Mouse (Mus musculus): ENCODE measurements around the gene Notch2. TPM values are rescaled to one million over a fixed set of nuclear protein-coding genes. Genes with fewer than 3 reads are reported as not detected.

Gene Notch2
- 0.05 and 0.08 TPM in 2 replicates for polyA plus RNA-seq (2012)

DNA sequence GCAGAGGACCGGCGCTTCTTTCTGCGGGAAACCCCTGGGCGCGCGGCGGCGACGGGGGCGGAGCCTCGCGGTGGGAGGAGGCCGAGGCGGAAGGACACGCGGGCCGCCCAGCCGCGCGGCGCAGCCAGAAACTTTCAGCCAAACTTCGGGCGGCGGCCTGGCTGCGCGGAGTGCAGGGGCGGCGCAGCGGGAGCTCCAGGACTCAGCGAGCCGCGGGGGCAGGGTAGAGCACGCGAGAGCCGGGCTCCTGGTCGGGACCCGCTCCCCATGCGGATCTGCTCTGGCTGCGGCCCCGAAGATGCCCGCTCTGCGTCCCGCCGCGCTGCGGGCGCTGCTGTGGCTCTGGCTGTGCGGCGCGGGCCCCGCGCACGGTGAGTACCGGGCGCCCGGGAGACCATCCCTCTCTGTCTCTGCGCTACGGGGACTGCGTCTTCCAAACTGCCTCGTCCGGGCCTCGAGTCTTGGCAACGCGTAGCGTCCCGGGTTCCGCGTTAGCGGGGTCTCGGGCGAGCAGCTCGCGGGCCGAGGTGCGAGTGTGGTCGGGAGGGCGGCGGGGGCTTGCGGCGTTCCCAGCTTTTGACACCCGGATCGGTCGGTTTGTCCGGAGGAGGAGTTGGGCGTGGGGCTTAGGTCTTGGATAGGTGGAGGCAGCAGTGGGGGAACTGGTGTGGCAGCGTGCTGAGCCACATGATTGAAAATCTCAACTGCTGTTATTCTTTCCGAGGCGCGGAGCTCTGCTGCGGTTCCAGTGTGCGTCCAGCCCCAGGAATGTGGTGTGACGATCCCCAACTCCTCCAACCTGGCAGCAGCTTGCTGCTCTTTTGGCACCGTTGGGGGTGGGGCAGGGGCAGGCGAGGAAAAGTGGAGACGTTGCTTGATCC, at the start of gene Notch2:
Gene Notch2, plus strand, starts transcription at position 127 of the 881 bp plus-strand sequence.
- Histone ChIP-seq H3K9me3 (ENCODE audit: control insufficient read depth, low read length) (no peaks in the 10 kb centered on the region), H3K36me3 (ENCODE audit: control insufficient read depth) (no peaks in the 10 kb centered on the region), H3K4me1 (ENCODE audit: control insufficient read depth) (peaks cover 33% of the 10 kb centered on the region), H3K4me3 (replicated peaks) (peak within 1 kb of the TSS; percentile 84), H3K27me3 (ENCODE audit: control insufficient read depth) (peaks cover 3% of the 10 kb centered on the region; the same call in 1 of the 2 replicates)
- TF ChIP-seq TAL1 (IDR thresholded peaks at IDR 0.05; ENCODE audit: low read length) = no peak
- TF ChIP-seq GATA1 (IDR thresholded peaks at IDR 0.05; ENCODE audit: low read length) = no peak

DNA sequence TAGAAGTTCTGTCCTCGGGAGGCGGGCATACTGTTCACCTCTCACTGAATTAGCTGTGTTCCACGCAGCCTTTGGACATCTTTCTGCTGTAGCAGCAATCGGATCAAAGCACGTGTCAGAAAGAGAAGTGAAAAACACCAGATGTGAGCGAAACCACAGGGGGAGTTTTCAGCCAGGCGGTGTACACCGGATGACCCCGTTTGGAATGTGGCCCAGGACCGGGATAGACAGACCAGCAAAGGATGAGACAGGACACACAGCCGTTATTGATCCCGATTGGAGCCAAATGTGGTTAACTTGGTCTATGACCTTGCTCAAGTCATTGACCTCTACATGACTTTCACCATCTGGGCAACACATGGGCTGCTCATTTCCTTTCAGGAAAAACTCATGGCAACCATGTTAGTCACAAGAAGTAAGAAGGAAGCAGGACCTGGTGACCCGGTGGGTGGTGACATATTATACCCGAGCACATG, 48.4 kb upstream of the Notch2 start:
- Histone ChIP-seq H3K27me3 (ENCODE audit: control insufficient read depth) (no peaks in the 10 kb centered on the region), H3K36me3 (ENCODE audit: control insufficient read depth) (no peaks in the 10 kb centered on the region), H3K4me3 (replicated peaks) (no peak overlapping the region), H3K9me3 (ENCODE audit: control insufficient read depth, low read length) (no peaks in the 10 kb centered on the region), H3K4me1 (ENCODE audit: control insufficient read depth) (peaks cover 19% of the 10 kb centered on the region)
- TF ChIP-seq TAL1 (IDR thresholded peaks at IDR 0.05; ENCODE audit: low read length) (no peak), GATA1 (IDR thresholded peaks at IDR 0.05; ENCODE audit: low read length) (no peak)

DNA sequence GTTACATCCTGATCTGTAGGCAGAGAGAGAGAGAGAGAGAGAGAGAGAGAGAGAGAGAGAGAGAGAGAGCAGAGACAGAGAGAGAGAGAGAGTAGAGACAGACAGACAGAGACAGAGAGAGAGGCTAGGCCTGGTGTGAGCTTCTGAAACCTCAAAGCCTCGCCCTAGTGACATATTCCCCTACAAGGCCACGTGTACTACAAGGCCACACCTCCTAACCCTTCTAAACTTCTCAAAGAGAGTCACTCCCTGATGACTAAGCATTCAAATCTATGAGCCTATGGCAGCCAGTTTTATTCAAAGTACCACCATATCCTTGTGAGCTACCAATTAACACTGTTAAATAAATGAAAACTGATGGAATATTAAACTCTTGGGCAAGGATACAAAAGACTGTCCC, 45.7 kb upstream of the Notch2 start:
- no peaks in the 10 kb centered on the region for H3K9me3 ChIP-seq (ENCODE audit: control insufficient read depth, low read length)
- TF ChIP-seq GATA1 (IDR thresholded peaks at IDR 0.05; ENCODE audit: low read length) (no peak), TAL1 (IDR thresholded peaks at IDR 0.05; ENCODE audit: low read length) (no peak)
- H3K27me3 ChIP-seq (ENCODE audit: control insufficient read depth) = peaks cover 5% of the 10 kb centered on the region; the same call in 1 of the 2 replicates
- H3K36me3 ChIP-seq (ENCODE audit: control insufficient read depth) = no peaks in the 10 kb centered on the region
- peaks cover 27% of the 10 kb centered on the region for H3K4me1 ChIP-seq (ENCODE audit: control insufficient read depth)
- no peak overlapping the region for H3K4me3 ChIP-seq (replicated peaks)

GRCm38 (mm10) chr3:97968191-97968590, 45.1 kb upstream of the Notch2 start:
- H3K27me3 ChIP-seq (ENCODE audit: control insufficient read depth) = peaks cover 5% of the 10 kb centered on the region; the same call in 1 of the 2 replicates
- H3K36me3 ChIP-seq (ENCODE audit: control insufficient read depth) = no peaks in the 10 kb centered on the region
- no peak overlapping the region for H3K4me3 ChIP-seq (replicated peaks)
- H3K9me3 ChIP-seq (ENCODE audit: control insufficient read depth, low read length) = no peaks in the 10 kb centered on the region
- no peak for TF ChIP-seq TAL1 (IDR thresholded peaks at IDR 0.05; ENCODE audit: low read length)
- no peak for TF ChIP-seq GATA1 (IDR thresholded peaks at IDR 0.05; ENCODE audit: low read length)
- peaks cover 27% of the 10 kb centered on the region for H3K4me1 ChIP-seq (ENCODE audit: control insufficient read depth)

DNA sequence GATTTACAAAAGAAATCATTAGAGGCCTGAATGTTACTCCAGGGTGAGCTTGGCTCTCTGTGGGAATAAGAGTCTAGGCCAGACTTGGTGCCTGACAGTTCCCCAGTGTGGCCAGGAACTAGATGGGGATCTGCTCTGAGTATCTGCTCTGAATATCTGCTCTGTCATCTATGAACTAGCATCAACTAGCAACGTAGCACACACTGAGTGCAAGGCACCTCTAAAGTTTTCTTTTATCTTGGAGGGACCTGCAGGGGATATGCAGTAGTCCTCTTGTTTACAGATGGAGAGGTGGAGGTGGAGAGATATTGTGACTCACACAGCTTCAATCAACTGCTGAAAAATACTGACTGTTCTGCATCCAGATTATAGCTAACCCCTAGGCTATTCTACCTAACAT, 44.3 kb upstream of the Notch2 start:
- TF ChIP-seq TAL1 (IDR thresholded peaks at IDR 0.05; ENCODE audit: low read length) (no peak), GATA1 (IDR thresholded peaks at IDR 0.05; ENCODE audit: low read length) (no peak)
- no peak overlapping the region for H3K4me3 ChIP-seq (replicated peaks)

GRCm38 (mm10) chr3:97971117-97971516, 42.2 kb upstream of the Notch2 start:
- Histone ChIP-seq H3K4me1 (ENCODE audit: control insufficient read depth) (peaks cover 27% of the 10 kb centered on the region), H3K4me3 (replicated peaks) (no peak overlapping the region), H3K36me3 (ENCODE audit: control insufficient read depth) (no peaks in the 10 kb centered on the region), H3K27me3 (ENCODE audit: control insufficient read depth) (peaks cover 5% of the 10 kb centered on the region; the same call in 1 of the 2 replicates), H3K9me3 (ENCODE audit: control insufficient read depth, low read length) (no peaks in the 10 kb centered on the region)
- TF ChIP-seq TAL1 (IDR thresholded peaks at IDR 0.05; ENCODE audit: low read length) (no peak), GATA1 (IDR thresholded peaks at IDR 0.05; ENCODE audit: low read length) (no peak)

More for the DNA sequence above, 44.3 kb upstream of the Notch2 start:
- Histone ChIP-seq H3K4me1 (ENCODE audit: control insufficient read depth) (peaks cover 27% of the 10 kb centered on the region), H3K27me3 (ENCODE audit: control insufficient read depth) (peaks cover 5% of the 10 kb centered on the region; the same call in 1 of the 2 replicates), H3K9me3 (ENCODE audit: control insufficient read depth, low read length) (no peaks in the 10 kb centered on the region), H3K36me3 (ENCODE audit: control insufficient read depth) (no peaks in the 10 kb centered on the region)

DNA sequence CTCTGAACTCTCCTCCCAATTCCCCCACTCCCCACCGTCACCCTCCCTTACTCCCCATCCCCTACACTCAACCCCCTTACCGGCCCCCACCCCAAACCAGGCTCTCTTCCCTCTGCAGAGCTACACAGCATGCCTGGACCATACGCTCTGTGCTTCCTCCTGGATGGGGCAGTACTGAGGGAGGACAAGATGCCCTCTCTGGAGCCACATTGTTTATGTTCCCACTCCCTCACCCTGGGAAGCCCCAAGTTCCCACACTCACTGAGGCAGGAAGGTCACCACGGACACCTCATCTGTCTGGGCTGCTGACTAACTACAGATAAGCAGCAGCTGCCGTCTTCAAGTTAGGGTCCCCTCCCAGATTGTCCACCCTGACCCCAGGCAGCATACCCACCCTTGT, 41.1 kb upstream of the Notch2 start:
- no peak for TF ChIP-seq TAL1 (IDR thresholded peaks at IDR 0.05; ENCODE audit: low read length)
- TF ChIP-seq GATA1 (IDR thresholded peaks at IDR 0.05; ENCODE audit: low read length) = no peak
- H3K36me3 ChIP-seq (ENCODE audit: control insufficient read depth) = no peaks in the 10 kb centered on the region
- H3K4me3 ChIP-seq (replicated peaks) = no peak overlapping the region
- peaks cover 5% of the 10 kb centered on the region; the same call in 1 of the 2 replicates for H3K27me3 ChIP-seq (ENCODE audit: control insufficient read depth)
- no peaks in the 10 kb centered on the region for H3K9me3 ChIP-seq (ENCODE audit: control insufficient read depth, low read length)
- peaks cover 27% of the 10 kb centered on the region for H3K4me1 ChIP-seq (ENCODE audit: control insufficient read depth)

DNA sequence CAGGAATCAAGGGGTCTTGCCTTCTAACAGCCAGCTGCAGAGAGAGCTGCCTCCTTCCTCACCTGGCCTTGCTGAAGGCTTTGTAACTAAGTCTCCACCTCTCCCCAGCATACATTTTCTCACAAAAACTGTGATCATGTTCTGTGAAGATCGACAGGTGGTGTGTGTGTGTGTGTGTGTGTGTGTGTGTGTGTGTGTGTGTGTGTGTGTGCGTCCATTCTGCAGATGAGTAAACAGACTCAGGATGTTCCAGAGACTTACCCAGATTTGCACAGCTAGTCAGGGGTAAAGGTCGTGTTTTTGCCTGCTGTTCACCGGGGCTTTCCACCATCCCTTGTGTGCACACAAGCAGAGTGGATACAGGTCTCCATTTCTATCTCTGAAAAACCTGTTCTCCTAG, 40.6 kb upstream of the Notch2 start:
- no peaks in the 10 kb centered on the region for H3K9me3 ChIP-seq (ENCODE audit: control insufficient read depth, low read length)
- no peaks in the 10 kb centered on the region for H3K36me3 ChIP-seq (ENCODE audit: control insufficient read depth)
- H3K4me3 ChIP-seq (replicated peaks) = no peak overlapping the region
- no peak for TF ChIP-seq TAL1 (IDR thresholded peaks at IDR 0.05; ENCODE audit: low read length)
- no peak for TF ChIP-seq GATA1 (IDR thresholded peaks at IDR 0.05; ENCODE audit: low read length)
- H3K4me1 ChIP-seq (ENCODE audit: control insufficient read depth) = peaks cover 24% of the 10 kb centered on the region
- H3K27me3 ChIP-seq (ENCODE audit: control insufficient read depth) = peaks cover 5% of the 10 kb centered on the region; the same call in 1 of the 2 replicates

GRCm38 (mm10) chr3:97973306-97973705, 40.0 kb upstream of the Notch2 start:
- TF ChIP-seq GATA1 (IDR thresholded peaks at IDR 0.05; ENCODE audit: low read length) = no peak
- no peak for TF ChIP-seq TAL1 (IDR thresholded peaks at IDR 0.05; ENCODE audit: low read length)
- H3K36me3 ChIP-seq (ENCODE audit: control insufficient read depth) = no peaks in the 10 kb centered on the region
- peaks cover 5% of the 10 kb centered on the region; the same call in 1 of the 2 replicates for H3K27me3 ChIP-seq (ENCODE audit: control insufficient read depth)
- H3K9me3 ChIP-seq (ENCODE audit: control insufficient read depth, low read length) = no peaks in the 10 kb centered on the region
- no peak overlapping the region for H3K4me3 ChIP-seq (replicated peaks)
- H3K4me1 ChIP-seq (ENCODE audit: control insufficient read depth) = peaks cover 20% of the 10 kb centered on the region

All from erythroblast, embryonic 14.5 days (primary cell).